In the genomic region with DNA sequence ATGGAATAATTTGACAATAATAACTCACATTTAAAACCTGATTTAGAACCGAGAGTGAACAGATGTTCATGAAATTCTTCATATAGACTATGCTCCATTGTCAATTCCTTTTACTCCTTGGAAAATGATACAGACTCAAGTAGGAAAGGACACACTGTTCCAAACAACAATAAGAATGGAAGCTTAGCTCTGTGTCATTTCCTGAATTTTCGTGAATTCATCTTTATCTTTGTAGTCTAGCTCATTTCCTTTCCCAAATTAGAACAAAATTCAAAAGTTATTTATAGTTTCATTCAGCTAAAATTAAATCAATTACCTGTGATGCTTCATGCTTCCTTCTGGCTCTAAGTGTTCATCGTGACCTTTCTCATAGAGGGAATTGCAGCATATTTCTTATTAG, we compare ENCODE assay signal across 18 mouse cellular contexts.
"Had no signal": no experiment of that assay in that cellular context is flagged by ENCODE, and none has a peak within 500 bp of the region (broad histone marks: within the 10 kb centered on the region; RNA-seq: fewer than 3 reads in every experiment).

No protein-coding gene starts in this region.

- H3K36me3 ChIP-seq: limb, embryonic 10.5 days; limb, embryonic 13.5 days; liver, embryonic 15.5 days; midbrain, embryonic 10.5 days; midbrain, embryonic 13.5 days; neural tube, embryonic 13.5 days; stomach, embryonic 15.5 days had no signal

- ATAC-seq: intestine, postnatal 0 days; midbrain, embryonic 13.5 days; midbrain, embryonic 16.5 days had no signal

- H3K4me3 ChIP-seq: layer of hippocampus, adult 2 months; limb, embryonic 10.5 days; limb, embryonic 13.5 days; liver, embryonic 15.5 days; megakaryocyte, embryonic 14.5 days; midbrain, embryonic 10.5 days; midbrain, embryonic 13.5 days; myocyte; neural tube, embryonic 13.5 days; stomach, embryonic 15.5 days had no signal

- H3K27ac ChIP-seq: layer of hippocampus, adult 2 months; limb, embryonic 10.5 days; limb, embryonic 13.5 days; liver, embryonic 15.5 days; midbrain, embryonic 10.5 days; midbrain, embryonic 13.5 days; neural tube, embryonic 13.5 days; stomach, embryonic 15.5 days had no signal

- H3K4me1 ChIP-seq: limb, embryonic 13.5 days; liver, embryonic 15.5 days; megakaryocyte, embryonic 14.5 days; midbrain, embryonic 10.5 days; midbrain, embryonic 13.5 days; neural tube, embryonic 13.5 days; stomach, embryonic 15.5 days had no signal

- DNase-seq: layer of hippocampus, adult 9-11 months; lung, adult 2 months; right cerebral cortex, postnatal 25 days; spleen, adult 18-20 months; thymus, postnatal 25 days had no signal

- H3K4me2 ChIP-seq: limb, embryonic 13.5 days; liver, embryonic 11.5 days; liver, embryonic 15.5 days; midbrain, embryonic 13.5 days; neural tube, embryonic 13.5 days; stomach, embryonic 15.5 days had no signal

- H3K9me3 ChIP-seq: limb, embryonic 10.5 days; limb, embryonic 13.5 days; liver, embryonic 15.5 days; midbrain, embryonic 10.5 days; midbrain, embryonic 13.5 days; neural tube, embryonic 13.5 days; stomach, embryonic 15.5 days had no signal

- H3K9ac ChIP-seq: limb, embryonic 13.5 days; liver, embryonic 15.5 days; midbrain, embryonic 13.5 days; neural tube, embryonic 13.5 days; stomach, embryonic 15.5 days had no signal

- H3K27me3 ChIP-seq: limb, embryonic 13.5 days; liver, embryonic 15.5 days; megakaryocyte, embryonic 14.5 days; midbrain, embryonic 13.5 days; neural tube, embryonic 13.5 days; stomach, embryonic 15.5 days had no signal
